Mouse (Mus musculus): ENCODE data around the gene D6Wsu163e. TPM values are rescaled to one million over a fixed set of nuclear protein-coding genes. Genes with fewer than 3 reads are reported as not detected.

Gene D6Wsu163e
- total and polyA plus RNA-seq, 3 experiments = 18.7 to 42.0 (median 31.1) TPM

GRCm38 (mm10) chr6:126981539-126982234, 41.9 kb downstream of the D6Wsu163e start:
- in situ Hi-C loops (cut with MboI; ENCODE audit: low pct_ligation_motif_present, low pct_unique_long_range_greater_than_20kb, low sequenced_read_pairs) (no loop called here), dilution Hi-C loops (cut with MboI; ENCODE audit: extremely low pct_ligation_motif_present, extremely low pct_unique_long_range_greater_than_20kb, low sequenced_read_pairs) (no loop called here)
- Histone ChIP-seq H3K4me3 (replicated peaks in 1 of 3; ENCODE audit: low read depth in 2 of 3, low read length in 2 of 3, poor library complexity in 1 of 3) (no peak overlapping the region), H3K9ac (ENCODE audit: insufficient read depth, low read depth) (no peak overlapping the region), H3K27me3 (replicated peaks) (no peaks in the 10 kb centered on the region), H3K9me3 (replicated peaks; ENCODE audit: low read length) (no peaks in the 10 kb centered on the region), H3K4me1 (ENCODE audit: control insufficient read depth in 1 of 2, insufficient read depth in 2 of 2) (peaks cover 0 to 5% of the 10 kb centered on the region in 2 experiments; a peak in 1 of 4 replicates), H3K4me2 (ENCODE audit: insufficient read depth, low read depth, poor library complexity, severe bottlenecking) (no peak overlapping the region), H3K79me2 (replicated peaks; ENCODE audit: control insufficient read depth, extremely low read depth, insufficient read depth, poor library complexity, severe bottlenecking) (no peaks in the 10 kb centered on the region), H3K36me3 (replicated peaks in 1 of 2; ENCODE audit: control insufficient read depth in 1 of 2, insufficient read depth in 1 of 2, low read length in 1 of 2) (peaks cover 7 to 27% of the 10 kb centered on the region in 2 experiments), H3K27ac (ENCODE audit: insufficient read depth, low read depth) (no peak overlapping the region)
- TF ChIP-seq MAX (IDR thresholded peaks at IDR 0.05; ENCODE audit: low read length) (no peak), IRF4 (IDR thresholded peaks at IDR 0.05; ENCODE audit: low read depth, low read length) (no peak), USF1 (IDR thresholded peaks at IDR 0.05; ENCODE audit: low read depth, low read length) (no peak), KAT2A (IDR thresholded peaks at IDR 0.05; ENCODE audit: insufficient replicate concordance, low read length) (no peak), CHD1 (IDR thresholded peaks at IDR 0.05; ENCODE audit: low read depth, low read length) (no peak), PAX5 (IDR thresholded peaks at IDR 0.05; ENCODE audit: low read length) (no peak), POLR2A (IDR thresholded peaks at IDR 0.05; ENCODE audit: low read depth, low read length) (no peak), CTCF (conservative IDR thresholded peaks at IDR 0.05 in 1 of 2, IDR thresholded peaks at IDR 0.05 in 1 of 2; ENCODE audit: low read depth in 2 of 2, low read length in 2 of 2) (no peak), RCOR1 (conservative IDR thresholded peaks at IDR 0.05; ENCODE audit: low read depth, low read length) (no peak)
- DNase-seq (ENCODE audit: extremely low read depth) = no peak

- Histone ChIP-seq H3K9ac (ENCODE audit: insufficient read depth, low read depth) (no peak overlapping the region), H3K27me3 (replicated peaks) (peaks cover 3% of the 10 kb centered on the region), H3K4me2 (ENCODE audit: insufficient read depth, low read depth, poor library complexity, severe bottlenecking) (no peak overlapping the region), H3K4me3 (replicated peaks in 1 of 3; ENCODE audit: low read depth in 2 of 3, low read length in 2 of 3, poor library complexity in 1 of 3) (no peak overlapping the region), H3K9me3 (replicated peaks; ENCODE audit: low read length) (peaks cover 2% of the 10 kb centered on the region), H3K27ac (ENCODE audit: insufficient read depth, low read depth) (no peak overlapping the region), H3K4me1 (ENCODE audit: control insufficient read depth in 1 of 2, insufficient read depth in 2 of 2) (peaks cover 2 to 9% of the 10 kb centered on the region in 2 experiments; a peak in 3 of 4 replicates), H3K36me3 (replicated peaks in 1 of 2; ENCODE audit: control insufficient read depth in 1 of 2, insufficient read depth in 1 of 2, low read length in 1 of 2) (no peaks in the 10 kb centered on the region), H3K79me2 (replicated peaks; ENCODE audit: control insufficient read depth, extremely low read depth, insufficient read depth, poor library complexity, severe bottlenecking) (no peaks in the 10 kb centered on the region)
- no peak for TF ChIP-seq ZC3H11A (IDR thresholded peaks at IDR 0.05; ENCODE audit: low read depth, low read length)
- TF ChIP-seq POLR2AphosphoS2 (IDR thresholded peaks at IDR 0.05; ENCODE audit: low read depth, low read length) = no peak
- TF ChIP-seq PAX5 (IDR thresholded peaks at IDR 0.05; ENCODE audit: low read length) = no peak
- no peak for TF ChIP-seq JUN (IDR thresholded peaks at IDR 0.05; ENCODE audit: insufficient read depth, low read depth, low read length)
- no peak for TF ChIP-seq ZKSCAN1 (IDR thresholded peaks at IDR 0.05; ENCODE audit: borderline replicate concordance, low read depth, low read length)
- no peak for TF ChIP-seq CHD1 (IDR thresholded peaks at IDR 0.05; ENCODE audit: low read depth, low read length)
- TF ChIP-seq NRF1 (IDR thresholded peaks at IDR 0.05; ENCODE audit: low read depth, low read length) = no peak
- TF ChIP-seq EP300 (IDR thresholded peaks at IDR 0.05; ENCODE audit: low read length) = no peak
- dilution Hi-C loops (cut with MboI; ENCODE audit: extremely low pct_ligation_motif_present, extremely low pct_unique_long_range_greater_than_20kb, low sequenced_read_pairs) = no loop called here
- DNase-seq (ENCODE audit: extremely low read depth) = no peak
- in situ Hi-C loops (cut with MboI; ENCODE audit: low pct_ligation_motif_present, low pct_unique_long_range_greater_than_20kb, low sequenced_read_pairs) = no loop called here
Measured at GRCm38 (mm10) chr6:126993676-126994075, 53.9 kb downstream of the D6Wsu163e start.
